Mouse (Mus musculus): Measurements from ENCODE around the gene Dlgap4. TPM values are rescaled to one million over a fixed set of nuclear protein-coding genes. Genes with fewer than 3 reads are reported as not detected.

The Dlgap4 gene
- polyA plus RNA-seq, 1 experiment from 2014 or later = 145 TPM

- H3K36me3 ChIP-seq (replicated peaks) = peaks cover 50% of the 10 kb centered on the region
- no peak overlapping the region for H3K27ac ChIP-seq (replicated peaks)
- H3K4me3 ChIP-seq = no peak overlapping the region
- H3K27me3 ChIP-seq (replicated peaks; ENCODE audit: low read depth, poor library complexity, severe bottlenecking) = no peaks in the 10 kb centered on the region
- DNase-seq (ENCODE audit: low spot score) = no peak
- WGBS = 76% methylated on average over 7 of the region's 7 CpGs
- H3K4me1 ChIP-seq = peaks cover 62% of the 10 kb centered on the region
- no peaks in the 10 kb centered on the region for H3K9me3 ChIP-seq
These were observed 124.5 kb downstream of the Dlgap4 start for GRCm38 (mm10) chr2:156737976-156738375.

GRCm38 (mm10) chr2:156741265-156741664 lies 127.8 kb downstream of the Dlgap4 start:
- DNase-seq (ENCODE audit: low spot score) = no peak
- 90% methylated on average over 9 of the region's 9 CpGs for WGBS
- Histone ChIP-seq H3K4me3 (no peak overlapping the region), H3K4me1 (peaks cover 53% of the 10 kb centered on the region), H3K9me3 (no peaks in the 10 kb centered on the region), H3K27me3 (replicated peaks; ENCODE audit: low read depth, poor library complexity, severe bottlenecking) (no peaks in the 10 kb centered on the region), H3K27ac (replicated peaks) (no peak overlapping the region), H3K36me3 (replicated peaks) (peaks cover 73% of the 10 kb centered on the region)

- no peaks in the 10 kb centered on the region for H3K27me3 ChIP-seq (replicated peaks; ENCODE audit: low read depth, poor library complexity, severe bottlenecking)
- peaks cover 46% of the 10 kb centered on the region for H3K4me1 ChIP-seq
- DNase-seq (ENCODE audit: low spot score) = no peak
- no peaks in the 10 kb centered on the region for H3K9me3 ChIP-seq
- H3K36me3 ChIP-seq (replicated peaks) = peaks cover 75% of the 10 kb centered on the region
- 72% methylated on average over 4 of the region's 4 CpGs for WGBS
- H3K27ac ChIP-seq (replicated peaks) = no peak overlapping the region; the same call in 1 of the 2 replicates
- no peak overlapping the region for H3K4me3 ChIP-seq
These were observed 128.5 kb downstream of the Dlgap4 start for GRCm38 (mm10) chr2:156741998-156742397.

GRCm38 (mm10) chr2:156743248-156743647 lies 129.7 kb downstream of the Dlgap4 start:
- Histone ChIP-seq H3K4me1 (peaks cover 36% of the 10 kb centered on the region), H3K36me3 (replicated peaks) (peaks cover 82% of the 10 kb centered on the region), H3K4me3 (no peak overlapping the region), H3K27ac (replicated peaks) (no peak overlapping the region), H3K27me3 (replicated peaks; ENCODE audit: low read depth, poor library complexity, severe bottlenecking) (no peaks in the 10 kb centered on the region), H3K9me3 (no peaks in the 10 kb centered on the region)
- 71% methylated on average over 3 of the region's 3 CpGs for WGBS
- no peak for DNase-seq (ENCODE audit: low spot score)

- peaks cover 36% of the 10 kb centered on the region for H3K4me1 ChIP-seq
- WGBS = 85% methylated on average over 5 of the region's 5 CpGs
- DNase-seq (ENCODE audit: low spot score) = no peak
- no peak overlapping the region for H3K27ac ChIP-seq (replicated peaks)
- no peak overlapping the region for H3K4me3 ChIP-seq
- no peaks in the 10 kb centered on the region for H3K27me3 ChIP-seq (replicated peaks; ENCODE audit: low read depth, poor library complexity, severe bottlenecking)
- H3K36me3 ChIP-seq (replicated peaks) = peaks cover 87% of the 10 kb centered on the region
- H3K9me3 ChIP-seq = no peaks in the 10 kb centered on the region
These were observed 130.9 kb downstream of the Dlgap4 start for GRCm38 (mm10) chr2:156744414-156744813.

GRCm38 (mm10) chr2:156747315-156747714 lies 133.8 kb downstream of the Dlgap4 start:
- Histone ChIP-seq H3K9me3 (no peaks in the 10 kb centered on the region), H3K27ac (replicated peaks) (no peak overlapping the region), H3K4me3 (no peak overlapping the region), H3K4me1 (peaks cover 12% of the 10 kb centered on the region), H3K36me3 (replicated peaks) (peaks cover 92% of the 10 kb centered on the region), H3K27me3 (replicated peaks; ENCODE audit: low read depth, poor library complexity, severe bottlenecking) (no peaks in the 10 kb centered on the region)
- 92% methylated on average over 3 of the region's 3 CpGs for WGBS
- DNase-seq (ENCODE audit: low spot score) = no peak

- no peak overlapping the region for H3K4me3 ChIP-seq
- no peaks in the 10 kb centered on the region; the same call in 1 of the 2 replicates for H3K9me3 ChIP-seq
- H3K27me3 ChIP-seq (replicated peaks; ENCODE audit: low read depth, poor library complexity, severe bottlenecking) = no peaks in the 10 kb centered on the region
- H3K27ac ChIP-seq (replicated peaks) = 0 out of 2 replicates have a peak overlapping the region, but pooled peaks have one; percentile 15
- DNase-seq (ENCODE audit: low spot score) = no peak
- 93% methylated on average over 8 of the region's 8 CpGs for WGBS
- H3K4me1 ChIP-seq = no peaks in the 10 kb centered on the region
- H3K36me3 ChIP-seq (replicated peaks) = peaks cover 98% of the 10 kb centered on the region
These were observed 136.2 kb downstream of the Dlgap4 start for GRCm38 (mm10) chr2:156749687-156750086.

GRCm38 (mm10) chr2:156756937-156757336 lies 143.4 kb downstream of the Dlgap4 start:
- WGBS = 96% methylated on average over 9 of the region's 9 CpGs
- no peaks in the 10 kb centered on the region for H3K4me1 ChIP-seq
- DNase-seq (ENCODE audit: low spot score) = no peak
- no peaks in the 10 kb centered on the region for H3K27me3 ChIP-seq (replicated peaks; ENCODE audit: low read depth, poor library complexity, severe bottlenecking)
- no peak overlapping the region for H3K27ac ChIP-seq (replicated peaks)
- H3K9me3 ChIP-seq = peaks cover 14% of the 10 kb centered on the region; the same call in 1 of the 2 replicates
- peaks cover 100% of the 10 kb centered on the region for H3K36me3 ChIP-seq (replicated peaks)
- H3K4me3 ChIP-seq = no peak overlapping the region

GRCm38 (mm10) chr2:156760843-156761505 lies 147.5 kb downstream of the Dlgap4 start:
- Histone ChIP-seq H3K27me3 (replicated peaks; ENCODE audit: low read depth, poor library complexity, severe bottlenecking) (no peaks in the 10 kb centered on the region), H3K4me1 (no peaks in the 10 kb centered on the region), H3K4me3 (no peak overlapping the region), H3K9me3 (peaks cover 13% of the 10 kb centered on the region; the same call in 1 of the 2 replicates), H3K27ac (replicated peaks) (no peak overlapping the region), H3K36me3 (replicated peaks) (peaks cover 92% of the 10 kb centered on the region)
- WGBS = 88% methylated on average over 5 of the region's 5 CpGs
- DNase-seq (ENCODE audit: low spot score) = no peak

GRCm38 (mm10) chr2:156761521-156762278 lies 148.2 kb downstream of the Dlgap4 start:
- Histone ChIP-seq H3K4me3 (no peak overlapping the region), H3K4me1 (no peaks in the 10 kb centered on the region), H3K27ac (replicated peaks) (no peak overlapping the region), H3K27me3 (replicated peaks; ENCODE audit: low read depth, poor library complexity, severe bottlenecking) (no peaks in the 10 kb centered on the region), H3K9me3 (peaks cover 11% of the 10 kb centered on the region; the same call in 1 of the 2 replicates), H3K36me3 (replicated peaks) (peaks cover 85% of the 10 kb centered on the region)
- DNase-seq (ENCODE audit: low spot score) = no peak
- 93% methylated on average over 17 of the region's 17 CpGs for WGBS

- 93% methylated on average over 21 of the region's 21 CpGs for WGBS
- no peak overlapping the region for H3K4me3 ChIP-seq
- H3K4me1 ChIP-seq = no peaks in the 10 kb centered on the region
- peaks cover 9% of the 10 kb centered on the region; the same call in 1 of the 2 replicates for H3K9me3 ChIP-seq
- no peak for DNase-seq (ENCODE audit: low spot score)
- peaks cover 77% of the 10 kb centered on the region for H3K36me3 ChIP-seq (replicated peaks)
- no peaks in the 10 kb centered on the region for H3K27me3 ChIP-seq (replicated peaks; ENCODE audit: low read depth, poor library complexity, severe bottlenecking)
- H3K27ac ChIP-seq (replicated peaks) = no peak overlapping the region
These were observed 149.0 kb downstream of the Dlgap4 start for GRCm38 (mm10) chr2:156762499-156762898.

GRCm38 (mm10) chr2:156763101-156763500 lies 149.6 kb downstream of the Dlgap4 start:
- Histone ChIP-seq H3K27me3 (replicated peaks; ENCODE audit: low read depth, poor library complexity, severe bottlenecking) (no peaks in the 10 kb centered on the region), H3K9me3 (peaks cover 3% of the 10 kb centered on the region; the same call in 1 of the 2 replicates), H3K27ac (replicated peaks) (no peak overlapping the region), H3K4me3 (no peak overlapping the region), H3K4me1 (no peaks in the 10 kb centered on the region), H3K36me3 (replicated peaks) (peaks cover 71% of the 10 kb centered on the region)
- WGBS = 91% methylated on average over 11 of the region's 11 CpGs
- DNase-seq (ENCODE audit: low spot score) = no peak

- Histone ChIP-seq H3K9me3 (no peaks in the 10 kb centered on the region), H3K27ac (replicated peaks) (no peak overlapping the region), H3K36me3 (replicated peaks) (peaks cover 61% of the 10 kb centered on the region), H3K4me3 (no peak overlapping the region), H3K27me3 (replicated peaks; ENCODE audit: low read depth, poor library complexity, severe bottlenecking) (no peaks in the 10 kb centered on the region), H3K4me1 (no peaks in the 10 kb centered on the region)
- no peak for DNase-seq (ENCODE audit: low spot score)
- WGBS = 93% methylated on average over 10 of the region's 10 CpGs
These were observed 150.5 kb downstream of the Dlgap4 start for GRCm38 (mm10) chr2:156764022-156764421.
